Mouse (Mus musculus) bone marrow, adult 2 months (tissue): ENCODE measurements around the gene Olfr709-ps1.
"Not testable (repeated sequence)": the region's sequence is repeated elsewhere in the genome, so short reads cannot be mapped to it uniquely, and the experiment has no call there.

Source experiments
- CTCF ChIP-seq: fragments of 200-500 bp; IDR thresholded peaks from 2 replicates; pipeline ENCODE4 v1.5.1; 2011; ENCODE audit warnings: low read length, control low read depth; ENCODE audit not compliant: control insufficient read depth, insufficient read depth
- POLR2A ChIP-seq: fragments of 200-500 bp; IDR thresholded peaks from 2 replicates; pipeline ENCODE4 v1.6.1; 2011; ENCODE audit warnings: low read depth, mild to moderate bottlenecking, control low read depth, low read length, borderline replicate concordance; ENCODE audit not compliant: control insufficient read depth

DNA sequence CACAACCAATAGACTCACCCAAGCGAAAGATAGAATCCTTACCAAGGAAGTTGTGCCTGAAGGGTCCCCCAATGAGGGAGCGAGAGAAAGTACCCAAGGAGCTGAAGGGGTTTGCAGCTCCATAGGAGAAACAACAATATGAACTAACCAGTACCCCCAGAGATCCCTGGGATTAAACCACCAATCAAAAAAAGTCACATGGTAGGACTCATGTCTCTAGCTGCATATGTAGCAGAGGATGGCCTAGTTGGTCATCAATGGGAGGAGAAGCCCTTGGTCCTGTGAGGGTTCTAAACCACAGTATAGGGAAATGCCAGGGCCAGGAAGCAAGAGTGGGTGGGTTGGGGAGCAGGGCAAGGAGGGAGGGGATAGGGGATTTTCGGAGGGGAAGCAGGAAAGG lies 30.9 kb downstream of the Olfr709-ps1 start, which contains the start of gene Olfr707:
- not testable (repeated sequence) for TF ChIP-seq CTCF, POLR2A
